Mouse (Mus musculus): ENCODE measurements at regions not wholly inside any gene's neighbourhood (a gene's known extent, or its start where the extent isn't known, plus 50 kb on each side); places are given as distances from the start of the nearest gene placed in this dataset.

GRCm38 (mm10) chr6:67186537-67187274, 51.3 kb upstream of the Serbp1 start:
- intact Hi-C loops (cut with DNase I): no loop called here
- DNase-seq: no peak

DNA sequence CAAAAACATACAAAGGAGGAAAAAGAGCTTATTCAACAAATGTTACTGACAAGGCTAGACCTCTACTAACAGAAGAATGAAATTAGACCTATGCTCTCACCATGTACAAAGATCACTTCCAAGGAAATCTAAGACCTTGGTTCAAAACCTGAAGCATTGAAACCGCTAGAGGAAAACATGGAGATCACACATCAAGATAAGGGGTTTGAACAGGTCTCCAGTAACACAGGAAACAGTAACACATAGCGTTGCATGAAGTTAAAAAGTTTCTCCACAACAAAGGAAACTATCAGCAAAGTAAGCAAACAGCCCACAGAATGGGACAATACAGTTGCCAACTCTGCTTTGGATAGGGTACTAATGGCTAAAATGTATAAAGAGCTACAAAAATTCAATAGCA, 53.3 kb upstream of the Serbp1 start:
- DNase-seq: no peak
- intact Hi-C loops (cut with DNase I): no loop called here

DNA sequence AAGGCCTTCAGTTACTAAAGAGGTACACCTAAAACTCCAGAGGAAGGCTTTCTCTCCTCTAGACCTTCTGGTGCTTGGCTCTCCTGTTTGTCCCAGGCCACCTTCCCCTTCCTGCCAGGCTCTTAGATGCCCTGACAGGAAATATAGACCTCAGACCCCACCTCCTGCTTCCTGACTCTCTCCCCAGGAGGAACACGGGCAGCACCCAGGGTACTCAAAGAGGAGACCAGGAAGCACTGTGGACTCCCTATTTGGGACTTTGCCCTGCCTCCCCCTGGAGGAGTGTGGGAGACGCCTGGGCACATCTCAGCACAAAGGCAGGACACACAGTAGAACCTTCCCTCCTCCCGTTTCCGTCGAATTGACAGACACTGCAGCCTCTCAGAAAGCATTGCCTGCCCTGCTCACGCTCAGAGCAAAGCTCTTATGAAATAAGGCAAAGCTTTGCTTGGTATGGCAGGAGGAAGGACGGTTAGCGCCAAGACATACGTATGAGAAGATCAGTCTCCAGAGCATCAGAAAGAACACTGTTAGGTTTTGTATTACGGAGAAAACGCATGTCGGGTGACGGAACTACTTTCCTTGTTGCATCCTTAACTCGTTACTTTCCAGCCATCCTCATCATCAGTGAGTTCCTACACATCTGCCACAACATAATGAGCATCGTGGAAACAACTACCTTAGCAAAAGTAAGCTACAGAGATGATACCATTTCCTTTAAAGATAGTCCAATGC, 54.3 kb upstream of the Serbp1 start:
- intact Hi-C loops (cut with DNase I): no loop called here
- DNase-seq: no peak

- intact Hi-C loops (cut with DNase I): no loop called here
These were observed 55.5 kb upstream of the Serbp1 start for GRCm38 (mm10) chr6:67182453-67182852.

DNA sequence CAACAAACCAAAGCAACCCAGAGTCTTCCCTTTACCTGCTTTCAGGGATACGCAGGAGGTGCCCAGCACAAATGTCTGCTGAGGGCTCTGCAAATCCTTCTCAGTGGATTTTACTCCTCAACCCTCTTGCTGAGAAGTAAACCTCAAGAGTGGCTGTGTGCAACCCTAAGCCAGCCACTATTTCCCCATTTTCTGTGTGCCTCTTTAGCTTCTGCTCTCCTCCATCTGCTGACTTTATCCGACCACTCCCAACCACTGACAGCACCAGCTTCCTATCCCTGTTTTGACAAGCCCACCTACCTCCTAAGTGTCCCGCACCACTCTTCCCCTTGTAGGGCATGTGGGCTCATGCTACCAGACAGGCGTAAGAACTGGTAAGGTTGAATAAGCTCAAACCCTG, 56.5 kb upstream of the Serbp1 start:
- intact Hi-C loops (cut with DNase I): no loop called here
- no peak for DNase-seq

More at GRCm38 (mm10) chr6:67182453-67182852, 55.5 kb upstream of the Serbp1 start:
- no peak for DNase-seq

- DNase-seq: no peak
- intact Hi-C loops (cut with DNase I): no loop called here
These were observed 58.6 kb upstream of the Serbp1 start for GRCm38 (mm10) chr6:67179416-67179815.

- DNase-seq: no peak
- intact Hi-C loops (cut with DNase I): no loop called here
These were observed 59.4 kb upstream of the Serbp1 start for GRCm38 (mm10) chr6:67178531-67178930.

- intact Hi-C loops (cut with DNase I): no loop called here
- DNase-seq: peak; percentile 40 to 67
These were observed 59.9 kb upstream of the Serbp1 start for GRCm38 (mm10) chr6:67178101-67178500.

DNA sequence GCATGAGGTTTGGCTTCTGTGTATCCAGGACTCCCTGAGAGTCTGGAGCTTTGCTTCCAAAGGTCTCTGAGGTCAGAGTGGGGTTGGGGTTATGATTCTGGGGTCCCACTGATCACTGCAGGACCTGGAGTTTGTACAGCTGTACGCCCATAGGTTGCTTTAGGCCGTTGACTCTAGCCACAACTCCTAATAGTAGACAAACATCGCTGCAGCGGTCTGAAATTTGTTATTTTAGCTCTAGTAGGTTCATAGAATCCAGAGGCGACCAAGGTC, 67.4 kb upstream of the Serbp1 start:
- no peak for DNase-seq
- intact Hi-C loops (cut with DNase I): loop anchor here (1.0 to 5.0 kb wide), 2 partner anchors 148 to 267 kb away; no protein-coding TSS in a partner anchor

DNA sequence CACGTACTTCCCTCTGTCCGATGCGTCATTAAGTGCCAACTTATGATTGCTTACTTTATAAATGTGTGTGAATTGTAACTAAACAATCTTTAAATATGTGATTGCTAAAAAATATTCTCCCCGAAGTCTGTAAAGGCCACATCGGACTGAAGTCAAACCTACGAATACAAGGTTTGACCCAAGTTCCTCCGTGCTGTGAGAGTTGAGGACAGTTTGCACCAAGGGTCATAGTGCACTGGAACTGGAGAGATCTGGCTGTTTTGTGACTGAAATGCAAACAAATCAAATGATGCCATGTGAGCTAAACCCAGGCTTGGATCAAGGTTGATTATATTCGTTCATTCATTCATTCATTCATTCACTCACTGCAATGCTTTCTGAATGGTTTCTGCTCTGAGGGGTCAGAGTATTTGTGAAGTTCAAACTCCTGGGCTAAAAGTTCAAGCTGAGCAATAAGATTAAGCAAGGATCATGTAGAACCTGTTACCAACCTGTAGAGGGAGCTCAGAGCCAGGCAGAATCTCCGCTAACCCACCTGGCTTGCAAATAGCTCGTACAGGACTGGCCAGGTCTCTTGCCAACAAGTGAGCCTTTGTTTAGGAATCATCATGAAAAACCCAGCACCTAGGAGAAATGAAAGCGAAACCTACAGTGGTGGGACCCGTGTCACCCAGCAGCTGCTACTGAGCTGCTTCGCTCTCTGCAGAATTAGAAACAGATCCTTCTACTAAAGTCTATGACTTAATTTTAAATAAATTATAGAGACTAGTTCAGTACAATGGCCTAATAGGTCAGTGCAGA, 67.9 kb upstream of the Serbp1 start:
- peak; percentile 52 to 66 for DNase-seq
- intact Hi-C loops (cut with DNase I): loop anchor here (1.0 to 5.0 kb wide), 3 partner anchors 97 to 267 kb away; no protein-coding TSS in a partner anchor

GRCm38 (mm10) chr6:67168803-67169202, 69.2 kb upstream of the Serbp1 start:
- intact Hi-C loops (cut with DNase I): loop anchor here (5.0 kb wide), 1 partner anchor 98 kb away; no protein-coding TSS in a partner anchor
- DNase-seq: no peak

GRCm38 (mm10) chr6:67168031-67168777, 69.8 kb upstream of the Serbp1 start:
- DNase-seq: peak; percentile 33 to 39
- intact Hi-C loops (cut with DNase I): loop anchor here (5.0 kb wide), 1 partner anchor 99 kb away; no protein-coding TSS in a partner anchor

GRCm38 (mm10) chr6:67165091-67165490, 72.9 kb upstream of the Serbp1 start:
- intact Hi-C loops (cut with DNase I): loop anchor here (5.0 kb wide), 1 partner anchor 102 kb away; no protein-coding TSS in a partner anchor
- DNase-seq: no peak

DNA sequence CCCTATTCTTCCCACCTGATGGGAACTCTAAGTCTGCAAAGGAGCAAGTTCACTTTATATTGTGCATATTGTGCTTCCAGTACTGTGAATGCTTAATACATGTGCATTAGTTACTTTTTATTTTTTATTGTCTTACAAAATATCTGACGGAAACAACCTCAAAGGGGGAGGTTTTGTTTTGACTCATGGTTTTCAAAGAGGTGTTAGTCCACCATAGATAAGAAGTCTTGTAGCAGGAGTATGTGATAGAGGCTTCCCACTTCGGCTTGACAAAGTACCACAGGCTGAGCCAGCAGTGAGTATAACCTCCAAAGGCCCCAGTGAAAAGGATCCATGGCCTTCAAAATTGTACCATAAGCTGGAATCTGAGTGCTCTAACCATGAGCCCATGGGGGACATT, 74.0 kb upstream of the Serbp1 start:
- intact Hi-C loops (cut with DNase I): no loop called here
- no peak for DNase-seq

DNA sequence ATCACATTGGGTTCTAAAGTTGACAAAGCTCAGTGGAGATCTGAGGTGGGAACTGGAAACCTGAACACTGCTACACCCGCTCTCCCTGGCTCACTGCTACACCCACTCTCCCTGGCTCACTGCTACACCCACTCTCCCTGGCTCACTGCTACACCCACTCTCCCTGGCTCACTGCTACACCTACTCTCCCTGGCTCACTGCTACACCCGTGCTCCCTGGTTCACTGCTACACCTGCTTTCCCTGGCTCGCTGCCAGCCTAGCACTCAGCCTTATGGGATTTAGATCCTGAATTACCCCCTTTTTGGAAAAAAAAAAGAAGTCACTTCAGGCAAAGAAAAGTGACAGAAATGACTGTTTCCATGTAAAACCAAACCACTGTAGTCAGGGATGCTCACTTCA, 75.2 kb upstream of the Serbp1 start:
- intact Hi-C loops (cut with DNase I): no loop called here
- no peak for DNase-seq

GRCm38 (mm10) chr6:67161610-67162009, 76.4 kb upstream of the Serbp1 start:
- DNase-seq: no peak
- intact Hi-C loops (cut with DNase I): no loop called here

DNA sequence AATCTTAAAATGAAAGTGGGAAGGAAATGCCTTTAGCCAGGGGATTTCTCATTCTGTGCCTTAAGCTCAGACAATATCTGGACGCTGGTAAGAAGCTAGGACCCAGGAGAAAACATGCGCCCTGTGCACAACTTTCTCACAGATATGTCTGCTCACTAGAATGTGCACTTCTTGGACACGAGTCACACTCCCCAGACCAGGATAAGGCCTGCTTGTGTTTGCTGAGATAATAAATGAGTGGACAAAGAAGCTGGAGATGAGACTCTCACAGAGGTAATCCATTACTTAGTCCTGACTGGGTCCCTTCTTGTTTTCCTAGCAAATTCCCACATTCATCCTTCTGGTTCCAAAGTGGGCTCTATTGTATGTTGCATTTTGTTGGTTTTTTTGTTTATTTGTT, 77.4 kb upstream of the Serbp1 start:
- intact Hi-C loops (cut with DNase I): no loop called here
- no peak for DNase-seq

DNA sequence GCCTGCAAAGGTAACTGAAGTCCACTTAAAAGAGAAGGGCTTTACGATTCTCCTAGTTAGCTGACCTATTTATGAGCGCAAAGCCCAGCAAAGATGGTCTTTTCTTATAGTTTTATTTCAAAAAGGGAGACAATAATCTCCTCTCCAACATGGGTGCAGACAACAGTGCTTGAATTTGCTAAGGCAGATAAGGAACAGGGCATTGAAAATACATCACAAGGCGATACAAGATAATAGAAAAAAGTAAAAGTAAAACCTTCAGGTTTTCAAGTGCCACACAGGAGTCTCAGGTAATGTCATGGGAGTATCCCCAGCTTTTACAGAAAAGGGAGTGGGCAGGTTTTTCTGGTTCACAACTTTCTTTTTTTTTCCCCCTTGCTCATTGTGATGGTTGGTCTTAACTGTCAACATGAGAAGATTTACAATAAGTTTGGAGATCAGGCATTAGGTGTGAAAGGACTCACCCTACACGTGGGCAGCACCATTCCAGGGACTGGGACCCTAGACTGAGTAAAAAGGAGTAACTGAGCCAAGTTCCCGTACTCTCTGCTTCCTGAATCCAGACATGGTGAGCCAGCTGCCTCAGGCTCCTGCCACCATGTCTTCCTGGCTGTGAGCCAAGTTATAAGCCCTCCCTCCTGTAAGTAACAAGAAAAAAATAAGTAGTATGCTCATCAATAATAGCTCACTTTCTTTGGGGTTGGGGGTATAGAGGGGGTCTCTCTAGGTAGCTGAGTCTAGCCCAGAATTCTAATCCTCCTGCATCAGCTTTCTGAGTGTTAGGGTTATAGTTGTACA, 78.1 kb upstream of the Serbp1 start:
- no peak for DNase-seq
- intact Hi-C loops (cut with DNase I): loop anchor here (2.0 to 5.0 kb wide), 2 partner anchors 123 to 318 kb away; partner anchors contain the start of gene Gadd45a

DNA sequence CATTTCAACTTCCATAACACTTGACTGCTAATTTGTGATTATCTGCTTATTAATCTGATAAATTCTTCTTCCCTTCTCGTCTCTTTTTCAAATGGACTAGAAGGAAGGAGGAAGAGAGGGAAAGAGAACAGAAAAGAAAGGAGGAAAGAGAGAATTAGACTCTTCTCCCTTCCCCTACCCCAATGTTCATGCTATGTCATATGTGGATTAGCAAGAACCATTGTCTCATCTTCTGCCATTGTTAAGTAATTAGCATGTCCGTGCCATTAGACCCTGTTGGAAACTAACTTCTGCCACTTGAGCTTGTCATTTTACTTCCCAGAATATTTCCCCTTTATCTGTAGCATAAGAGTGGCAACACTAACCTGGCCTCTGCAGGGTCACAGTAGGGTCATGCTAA, 78.8 kb upstream of the Serbp1 start:
- intact Hi-C loops (cut with DNase I): loop anchor here (2.0 to 5.0 kb wide), 2 partner anchors 122 to 317 kb away; partner anchors contain the start of gene Gadd45a

More for the DNA sequence above, 78.8 kb upstream of the Serbp1 start:
- DNase-seq: no peak
